Mouse (Mus musculus): ENCODE data around the gene Gzmg.
A peak's percentile ranks its signal among the peaks of the same experiment; 100 is the strongest.
"Not testable (repeated sequence)": the region's sequence is repeated elsewhere in the genome, so short reads cannot be mapped to it uniquely, and the experiment has no call there.

Gzmg gene

GRCm38 (mm10) chr14:56159479-56159878 lies at the start of gene Gzmg:
TSS of gene Gzmg (minus strand) at chr14:56159579.
- DNase-seq = not testable (repeated sequence)

DNA sequence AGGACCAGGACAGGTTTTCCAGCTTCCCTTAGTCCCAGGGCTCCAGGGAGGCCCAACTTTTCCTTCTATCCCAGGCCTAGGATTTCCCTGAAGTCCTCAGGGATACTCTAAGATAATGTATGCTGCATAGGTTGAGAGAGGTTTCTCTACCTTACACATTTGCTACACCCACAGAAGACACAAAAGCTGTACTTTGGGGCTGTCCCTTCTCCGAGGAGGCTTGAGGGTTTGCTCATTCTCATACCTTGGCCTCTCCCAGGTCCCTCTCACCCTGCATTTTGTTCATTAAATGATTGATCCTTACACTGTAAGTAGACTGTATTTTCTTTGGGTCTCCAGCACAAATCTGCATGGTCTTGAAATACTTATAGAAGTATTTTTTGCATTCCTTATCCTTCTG lies 46.2 kb upstream of the Gzmg start:
- DNase-seq = no peak

DNA sequence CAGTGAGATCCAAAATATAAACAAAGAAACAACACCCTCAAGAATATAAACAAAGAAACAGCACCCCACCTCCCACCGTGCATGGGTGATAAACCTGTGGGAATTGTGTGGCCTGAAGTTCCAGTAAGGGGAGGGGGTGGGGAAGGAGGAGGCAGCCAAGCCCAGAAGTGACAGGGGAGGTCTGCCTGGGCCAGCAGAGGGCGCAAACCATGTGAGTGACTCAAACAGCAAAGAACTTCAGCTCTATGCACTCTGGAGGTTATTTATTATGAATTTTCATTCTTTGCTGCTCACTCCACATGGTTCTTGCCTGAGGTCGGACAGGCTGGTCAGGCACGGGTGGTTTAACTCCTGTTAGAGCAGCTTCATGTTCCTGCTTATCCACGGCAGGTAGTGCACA lies 45.6 kb upstream of the Gzmg start:
- peak in 1 of 2 experiments; percentile 26 for DNase-seq

DNA sequence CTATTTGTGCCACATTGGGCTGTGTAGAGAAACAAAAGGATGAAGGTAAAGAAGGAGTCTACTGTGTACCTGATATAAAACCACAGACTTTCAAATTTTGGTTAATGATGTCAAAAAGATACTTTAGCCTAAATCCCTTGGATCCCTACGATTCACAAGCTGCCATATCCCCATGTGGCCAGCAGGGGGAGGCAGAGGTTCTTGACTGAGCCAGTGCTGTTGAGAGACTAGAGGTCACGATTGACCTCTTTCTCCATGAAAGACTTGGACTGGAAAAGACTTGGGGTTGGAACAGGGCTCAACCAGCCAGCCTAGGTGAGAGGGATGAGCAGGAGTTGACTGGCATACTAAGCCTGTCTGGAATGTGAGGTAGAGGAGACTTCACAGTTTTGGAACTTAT lies 44.6 kb upstream of the Gzmg start:
- DNase-seq = peak; percentile 66 to 78

DNA sequence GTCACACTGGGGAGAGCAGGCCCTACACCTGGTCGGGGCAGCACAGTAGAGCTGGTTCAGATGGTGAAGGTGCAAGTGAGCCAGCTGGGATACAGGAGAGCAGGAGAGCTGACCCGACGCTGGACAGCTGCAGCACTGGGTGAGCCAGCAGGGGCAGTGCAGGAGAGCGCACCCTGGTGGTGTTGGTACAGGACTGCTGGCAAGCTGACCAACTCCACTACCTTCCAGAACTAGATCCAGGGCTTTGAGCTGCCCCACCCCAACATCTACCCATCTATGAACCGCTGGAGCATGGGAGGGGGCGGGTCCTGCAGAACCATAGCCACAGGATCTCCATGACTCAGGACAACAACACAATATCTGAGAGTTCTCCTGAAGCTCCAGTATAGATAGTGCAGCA lies 27.6 kb upstream of the Gzmg start:
- no peak for DNase-seq

DNA sequence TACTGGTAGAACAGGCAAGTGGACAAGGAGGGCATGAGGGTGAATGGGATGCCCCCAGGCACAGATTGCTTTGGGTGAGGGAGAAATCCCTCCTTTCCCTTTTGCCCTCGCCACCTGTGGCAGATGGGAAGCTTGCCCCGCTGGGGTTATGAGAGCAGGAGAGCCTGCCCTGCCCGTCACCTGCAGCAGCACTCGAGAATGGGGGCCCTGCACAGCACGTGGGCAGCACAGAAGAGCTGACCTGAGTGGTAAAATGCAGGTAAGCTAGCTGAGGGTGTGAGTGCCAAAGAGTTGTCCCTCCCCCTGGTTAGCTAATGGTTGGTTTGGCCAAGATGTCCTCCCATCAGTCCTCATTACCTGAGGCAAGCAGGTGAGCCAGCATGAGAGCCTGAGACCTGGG lies 27.1 kb upstream of the Gzmg start:
- no peak for DNase-seq

GRCm38 (mm10) chr14:56177651-56178050 lies 18.3 kb upstream of the Gzmg start:
- DNase-seq = peak in 1 of 2 experiments; percentile 37

DNA sequence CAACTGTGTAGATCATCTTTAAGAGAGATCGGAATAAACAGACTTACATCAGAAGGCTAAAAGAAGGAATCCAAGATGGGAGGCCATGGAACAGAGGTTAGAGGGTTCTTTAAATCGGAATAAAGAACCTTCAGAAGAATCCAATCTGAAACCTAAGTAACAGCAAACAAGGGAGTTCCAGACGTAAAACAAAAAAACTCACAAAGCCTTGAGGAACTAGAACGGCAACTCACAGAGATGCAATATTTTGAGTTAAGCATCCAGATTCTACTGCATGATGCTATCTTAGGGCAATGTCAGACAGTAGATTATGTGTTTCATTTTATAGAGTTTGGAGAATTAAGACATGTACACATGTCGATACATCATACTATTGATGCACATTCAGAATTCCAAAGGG lies 15.1 kb upstream of the Gzmg start, which contains the start of gene Gzmn:
Gene Gzmn (minus strand): TSS at position 101 of the 400 bp plus-strand sequence.
- DNase-seq = no peak

GRCm38 (mm10) chr14:56173396-56173795 lies 14.0 kb upstream of the Gzmg start:
- DNase-seq = no peak

- no peak for DNase-seq
These were observed 13.4 kb upstream of the Gzmg start for GRCm38 (mm10) chr14:56172744-56173143.

- DNase-seq = no peak
These were observed 8.6 kb upstream of the Gzmg start for GRCm38 (mm10) chr14:56168009-56168408.

DNA sequence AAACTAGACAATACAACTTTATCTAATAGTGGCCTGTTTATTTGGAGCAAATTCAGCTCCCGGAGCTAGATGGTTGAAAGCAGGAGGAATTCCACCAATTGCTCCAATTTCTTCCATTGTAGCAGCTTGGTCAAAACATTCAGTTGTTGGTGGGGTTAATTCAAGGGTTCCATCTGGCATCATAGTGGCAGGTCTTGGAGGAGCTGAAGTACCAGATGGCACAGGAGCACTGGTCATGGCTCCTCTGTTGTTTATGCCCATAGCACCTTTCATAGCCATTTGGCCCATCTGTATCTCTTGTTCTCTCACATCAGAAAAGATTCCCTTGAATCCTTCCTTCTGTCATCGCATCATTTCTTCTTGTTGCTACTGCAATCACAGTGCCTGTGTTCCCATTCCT lies 2.7 kb upstream of the Gzmg start:
- DNase-seq = peak; percentile 15 to 23

GRCm38 (mm10) chr14:56155340-56155739 lies 4.0 kb downstream of the Gzmg start:
- DNase-seq = no peak

DNA sequence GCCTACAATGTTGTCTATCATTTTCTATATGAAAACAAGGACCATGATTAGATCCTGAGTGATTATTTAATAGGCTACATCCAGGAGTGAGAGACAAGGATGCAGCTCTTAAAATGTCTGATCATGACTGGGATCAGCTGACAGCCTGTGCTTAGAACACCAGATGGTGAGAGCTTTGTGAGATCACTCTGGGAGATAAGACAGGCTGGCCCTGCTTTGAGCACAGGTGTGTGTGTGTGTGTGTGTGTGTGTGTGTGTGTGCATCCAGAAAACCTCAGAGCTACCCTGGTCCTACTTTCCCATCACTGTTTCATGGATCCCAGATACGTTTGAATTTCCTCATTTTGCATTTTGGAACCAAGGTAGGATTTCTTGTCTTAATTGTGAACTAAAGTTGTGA lies 25.7 kb downstream of the Gzmg start:
- DNase-seq = peak in 1 of 2 experiments; percentile 11

GRCm38 (mm10) chr14:56132508-56132907 lies 26.9 kb downstream of the Gzmg start, which contains the start of gene Gzmd:
TSS of gene Gzmd (minus strand) at chr14:56132608.
- not testable (repeated sequence) for DNase-seq

- DNase-seq = no peak
These were observed 31.0 kb downstream of the Gzmg start for GRCm38 (mm10) chr14:56128341-56128740.

DNA sequence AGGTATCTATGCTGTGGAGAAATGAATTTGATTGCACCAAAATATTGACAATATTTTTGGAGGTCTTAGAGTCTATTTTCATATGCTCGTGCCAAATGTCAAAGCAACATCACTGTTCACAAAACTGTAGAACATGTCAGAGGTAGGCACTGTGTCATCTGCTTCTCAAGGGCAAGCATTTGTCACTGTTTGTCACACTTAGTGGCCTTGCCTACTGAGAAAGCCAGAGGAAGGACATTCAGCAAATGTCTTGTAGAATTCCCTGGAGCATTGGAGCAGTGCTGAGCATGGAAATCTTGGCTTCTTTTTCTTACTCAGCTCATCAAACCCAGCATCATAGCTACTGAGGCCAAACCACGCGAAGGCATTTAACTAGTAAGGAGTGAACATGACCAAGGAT lies 35.9 kb downstream of the Gzmg start:
- DNase-seq = no peak

- no peak for DNase-seq
These were observed 38.9 kb downstream of the Gzmg start, which contains the start of gene Gzme for GRCm38 (mm10) chr14:56120525-56120924. TSS of gene Gzme (minus strand) at chr14:56120625.

DNA sequence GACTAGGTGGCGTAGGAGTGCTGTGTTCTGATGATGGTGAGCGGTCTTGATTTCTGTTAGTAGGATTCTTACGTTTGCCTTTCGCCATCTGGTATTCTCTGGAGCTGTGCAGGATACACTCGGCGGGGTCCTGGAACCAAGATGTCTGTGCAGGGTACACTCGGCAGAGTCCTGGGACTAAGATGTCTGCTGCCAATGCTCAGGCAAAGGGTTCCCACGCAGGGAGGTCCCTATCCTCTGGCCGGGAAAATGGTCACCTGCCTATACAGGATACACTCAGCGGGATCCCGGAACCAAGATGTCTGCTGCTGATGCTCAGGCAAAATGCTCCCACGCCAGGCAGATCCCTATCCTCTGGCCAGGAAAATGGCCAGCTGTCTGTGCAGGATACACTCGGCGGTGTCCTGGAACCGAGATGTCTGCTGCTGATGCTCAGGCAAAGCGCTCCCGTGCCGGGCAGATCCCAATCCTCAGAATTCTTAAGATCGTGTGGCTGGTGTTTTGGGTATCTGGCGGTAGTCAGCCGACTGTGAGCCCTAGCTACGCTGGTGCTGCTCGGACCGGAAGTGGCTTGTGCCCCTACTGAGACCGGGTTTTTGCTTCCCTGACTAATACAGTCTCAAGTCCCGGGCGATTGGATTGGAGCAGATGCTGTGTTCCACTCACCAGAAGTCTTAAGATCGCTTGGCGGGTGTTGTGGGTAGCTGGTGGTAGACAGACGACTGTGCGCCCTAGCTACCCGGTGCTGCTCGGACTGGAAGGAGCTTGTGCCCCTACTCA lies 43.7 kb downstream of the Gzmg start:
- not testable (repeated sequence) for DNase-seq

Measured in cerebellum, postnatal 25 days (tissue).